Mouse (Mus musculus): ENCODE results near the gene Sdhaf3.

Sdhaf3 gene

GRCm38 (mm10) chr6:7069463-7069862, 113.7 kb downstream of the Sdhaf3 start:
- DNase-seq = no peak

- no peak for DNase-seq
These were observed 126.2 kb downstream of the Sdhaf3 start for GRCm38 (mm10) chr6:7082054-7082453.

GRCm38 (mm10) chr6:7082467-7083259, 126.9 kb downstream of the Sdhaf3 start:
- DNase-seq = no peak

GRCm38 (mm10) chr6:7083661-7084060, 127.9 kb downstream of the Sdhaf3 start:
- DNase-seq = no peak

- DNase-seq = no peak
These were observed 128.6 kb downstream of the Sdhaf3 start for GRCm38 (mm10) chr6:7084370-7084769.

GRCm38 (mm10) chr6:7085506-7085905, 129.7 kb downstream of the Sdhaf3 start:
- DNase-seq = no peak

- DNase-seq = no peak
These were observed 136.3 kb downstream of the Sdhaf3 start for GRCm38 (mm10) chr6:7092094-7092493.

Data from right cerebral cortex, postnatal 14 days (tissue).